Mouse (Mus musculus): ENCODE measurements at regions not wholly inside any gene's neighbourhood (a gene's known extent, or its start where the extent isn't known, plus 50 kb on each side); places are given as distances from the start of the nearest gene placed in this dataset.

GRCm38 (mm10) chr15:68335837-68336236 lies 1835.1 kb upstream of the Lrrc6 start:
- no peak for DNase-seq (ENCODE audit: low read depth, low spot score)
- H3K4me1 ChIP-seq (ENCODE audit: control insufficient read depth in 1 of 2, insufficient read depth in 2 of 2, low read length in 2 of 2), result no peaks in the 10 kb centered on the region; a peak in 1 of 4 replicates
- peaks cover 0 to 11% of the 10 kb centered on the region in 2 experiments; a peak in 3 of 4 replicates for H3K36me3 ChIP-seq (ENCODE audit: control insufficient read depth in 1 of 2, insufficient read depth in 2 of 2, low read length in 2 of 2)
- no peaks in the 10 kb centered on the region for H3K27me3 ChIP-seq (ENCODE audit: control insufficient read depth in 1 of 2, insufficient read depth in 2 of 2, low read length in 2 of 2)
- H3K9me3 ChIP-seq (replicated peaks; ENCODE audit: insufficient read depth, low read length), result no peaks in the 10 kb centered on the region
- H3K79me2 ChIP-seq (ENCODE audit: control insufficient read depth, insufficient read depth, low read length, poor library complexity), result no peaks in the 10 kb centered on the region
- H3K4me3 ChIP-seq (ENCODE audit: control insufficient read depth in 1 of 2, insufficient read depth in 1 of 2, low read depth in 2 of 2, low read length in 2 of 2), result no peak overlapping the region
- no peak overlapping the region for H3K9ac ChIP-seq (ENCODE audit: control insufficient read depth, low read depth, low read length, poor library complexity, severe bottlenecking)
- no peak for TF ChIP-seq MEF2A (IDR thresholded peaks at IDR 0.05; ENCODE audit: extremely low read depth, insufficient replicate concordance, low read depth, low read length, poor library complexity, severe bottlenecking)
- TF ChIP-seq SMC3 (IDR thresholded peaks at IDR 0.05; ENCODE audit: low read depth, low read length), result no peak
- peak; percentile 59; the same call in 1 of the 2 replicates for TF ChIP-seq BHLHE40 (IDR thresholded peaks at IDR 0.05; ENCODE audit: borderline replicate concordance, low read depth, low read length)
- TF ChIP-seq MYB (IDR thresholded peaks at IDR 0.05; ENCODE audit: low read depth, low read length), result no peak
- no peak for TF ChIP-seq MYC (IDR thresholded peaks at IDR 0.05; ENCODE audit: low read depth, low read length)
- no peak for TF ChIP-seq E2F4 (IDR thresholded peaks at IDR 0.05; ENCODE audit: borderline replicate concordance, low read depth, low read length)
- TF ChIP-seq MXI1 (IDR thresholded peaks at IDR 0.05; ENCODE audit: low read depth, low read length), result no peak
- no peak for TF ChIP-seq NRF1 (IDR thresholded peaks at IDR 0.05; ENCODE audit: insufficient read depth, low read depth, low read length, poor library complexity, severe bottlenecking)
- no peak for TF ChIP-seq MAFK (IDR thresholded peaks at IDR 0.05; ENCODE audit: borderline replicate concordance, low read depth, low read length)
- TF ChIP-seq POLR2AphosphoS5 (IDR thresholded peaks at IDR 0.05; ENCODE audit: borderline replicate concordance, low read depth, low read length), result no peak
- peak; percentile 57; the same call in 1 of the 2 replicates for TF ChIP-seq USF1 (IDR thresholded peaks at IDR 0.05; ENCODE audit: low read depth, low read length)
- no peak overlapping the region for H3K27ac ChIP-seq (ENCODE audit: control insufficient read depth, low read depth, low read length)

- no peak overlapping the region for H3K9ac ChIP-seq (ENCODE audit: control insufficient read depth, low read depth, low read length, poor library complexity, severe bottlenecking)
- H3K4me1 ChIP-seq (ENCODE audit: control insufficient read depth in 1 of 2, insufficient read depth in 2 of 2, low read length in 2 of 2), result no peaks in the 10 kb centered on the region
- H3K36me3 ChIP-seq (ENCODE audit: control insufficient read depth in 1 of 2, insufficient read depth in 2 of 2, low read length in 2 of 2), result peaks cover 0 to 3% of the 10 kb centered on the region in 2 experiments; a peak in 2 of 4 replicates
- TF ChIP-seq BHLHE40 (IDR thresholded peaks at IDR 0.05; ENCODE audit: borderline replicate concordance, low read depth, low read length) (no peak), POLR2AphosphoS5 (IDR thresholded peaks at IDR 0.05; ENCODE audit: borderline replicate concordance, low read depth, low read length) (no peak), MYB (IDR thresholded peaks at IDR 0.05; ENCODE audit: low read depth, low read length) (no peak), USF1 (IDR thresholded peaks at IDR 0.05; ENCODE audit: low read depth, low read length) (no peak), NRF1 (IDR thresholded peaks at IDR 0.05; ENCODE audit: insufficient read depth, low read depth, low read length, poor library complexity, severe bottlenecking) (no peak), CHD2 (IDR thresholded peaks at IDR 0.05; ENCODE audit: low read length) (no peak), MAFK (IDR thresholded peaks at IDR 0.05; ENCODE audit: borderline replicate concordance, low read depth, low read length) (no peak), TBP (IDR thresholded peaks at IDR 0.05; ENCODE audit: low read depth, low read length) (no peak), USF2 (IDR thresholded peaks at IDR 0.05; ENCODE audit: borderline replicate concordance in 1 of 2, insufficient read depth in 1 of 2, low read depth in 1 of 2, low read length in 2 of 2) (no peak), TAL1 (IDR thresholded peaks at IDR 0.05; ENCODE audit: low read length) (no peak), ZC3H11A (IDR thresholded peaks at IDR 0.05; ENCODE audit: low read depth, low read length) (no peak), ELF1 (IDR thresholded peaks at IDR 0.05; ENCODE audit: low read depth, low read length) (no peak), CTCF (IDR thresholded peaks at IDR 0.05 in 2 of 3, conservative IDR thresholded peaks at IDR 0.05 in 1 of 3; ENCODE audit: control insufficient read depth in 1 of 3, insufficient read depth in 1 of 3, low read depth in 2 of 3, low read length in 3 of 3, poor library complexity in 1 of 3, severe bottlenecking in 1 of 3) (no peak), GATA1 (IDR thresholded peaks at IDR 0.05; ENCODE audit: low read depth, low read length) (no peak), ZNF384 (IDR thresholded peaks at IDR 0.05; ENCODE audit: low read depth, low read length) (no peak)
- DNase-seq (ENCODE audit: low read depth, low spot score), result no peak
- no peak overlapping the region for H3K27ac ChIP-seq (ENCODE audit: control insufficient read depth, low read depth, low read length)
- H3K27me3 ChIP-seq (ENCODE audit: control insufficient read depth in 1 of 2, insufficient read depth in 2 of 2, low read length in 2 of 2), result no peaks in the 10 kb centered on the region
- H3K9me3 ChIP-seq (replicated peaks; ENCODE audit: insufficient read depth, low read length), result no peaks in the 10 kb centered on the region
- no peak overlapping the region for H3K4me3 ChIP-seq (ENCODE audit: control insufficient read depth in 1 of 2, insufficient read depth in 1 of 2, low read depth in 2 of 2, low read length in 2 of 2)
- no peaks in the 10 kb centered on the region for H3K79me2 ChIP-seq (ENCODE audit: control insufficient read depth, insufficient read depth, low read length, poor library complexity)
Measured at GRCm38 (mm10) chr15:68316116-68316515, 1815.4 kb upstream of the Lrrc6 start.

Measured in MEL (cell line).